Mouse (Mus musculus) kidney, embryonic 14.5 days (tissue): ENCODE results near the gene Gnao1. TPM values are rescaled to one million over a fixed set of nuclear protein-coding genes. Genes with fewer than 3 reads are reported as not detected.

ENCODE experiments used
- ATAC-seq: fragments of 200-750 bp; cut with Nextera tagmentation; 2 replicates; pipeline ENCODE4 v1.8.0; 2017; ENCODE audit warnings: moderate number of reproducible peaks, mild to moderate bottlenecking, moderate TSS enrichment, moderate library complexity; ENCODE audit not compliant: low FRiP score, low TSS enrichment
- H3K27ac ChIP-seq: fragments of 300-500 bp; sonication (generic); 2 replicates; pipeline ENCODE4 v1.5.1; 2014; ENCODE audit warnings: low read depth, mild to moderate bottlenecking, low read length, moderate library complexity, mixed read lengths
- H3K27me3 ChIP-seq: fragments of 300-500 bp; sonication (generic); 2 replicates; pipeline ENCODE4 v1.6.1; 2014; ENCODE audit warnings: mild to moderate bottlenecking, low read length; ENCODE audit not compliant: control insufficient read depth, insufficient read depth
- H3K36me3 ChIP-seq: fragments of 300-500 bp; sonication (generic); 2 replicates; pipeline ENCODE4 v1.6.1; 2014; ENCODE audit warnings: low read length, mixed read lengths; ENCODE audit not compliant: control insufficient read depth, insufficient read depth
- H3K4me1 ChIP-seq: fragments of 300-500 bp; sonication (generic); 2 replicates; pipeline ENCODE4 v1.6.1; 2014; ENCODE audit warnings: low read length, mixed read lengths; ENCODE audit not compliant: control insufficient read depth, insufficient read depth
- H3K4me2 ChIP-seq: fragments of 300-500 bp; sonication (generic); replicated peaks from 2 replicates; pipeline ENCODE4 v1.6.1; 2014; ENCODE audit warnings: low read depth, mild to moderate bottlenecking, low read length
- H3K4me3 ChIP-seq: fragments of 300-500 bp; sonication (generic); 2 replicates; pipeline ENCODE4 v1.5.1; 2014; ENCODE audit warnings: mild to moderate bottlenecking, low read length
- H3K9ac ChIP-seq: fragments of 300-500 bp; sonication (generic); 2 replicates; pipeline ENCODE4 v1.6.1; 2014; ENCODE audit warnings: low read depth, mild to moderate bottlenecking, low read length, moderate library complexity
- H3K9me3 ChIP-seq: fragments of 300-500 bp; sonication (generic); 2 replicates; pipeline ENCODE4 v1.6.1; 2016; ENCODE audit warnings: low read length; ENCODE audit not compliant: control insufficient read depth
- WGBS: fragments of 180-500 bp; shearing (Covaris S2); extraction: QIAGEN DNeasy Blood & Tissue Kit; methylation state at CpG from one replicate; pipeline ENCODE4 v1.1.7; 2014; 5-methylcytosine and 5-hydroxymethylcytosine counted together
- polyA plus RNA-seq: library from polyadenylated mRNA; unstranded; fragments of >200 nt; fragmentation: Nextera tagmentation; extraction: Ambion mirVana; gene quantifications from 2 replicates; pipeline ENCODE4 v1.2.1, GENCODE M21; 2014

Gene Gnao1
- polyA plus RNA-seq, result 1.9 and 2.3 TPM in 2 replicates

GRCm38 (mm10) chr8:93809686-93810027 lies at the start of gene Gnao1:
Gene Gnao1 (plus strand): TSS chr8:93809966.
- Histone ChIP-seq H3K9ac (peak within 1 kb of the TSS; percentile 62), H3K27ac (no peak within 1 kb of the TSS)

DNA sequence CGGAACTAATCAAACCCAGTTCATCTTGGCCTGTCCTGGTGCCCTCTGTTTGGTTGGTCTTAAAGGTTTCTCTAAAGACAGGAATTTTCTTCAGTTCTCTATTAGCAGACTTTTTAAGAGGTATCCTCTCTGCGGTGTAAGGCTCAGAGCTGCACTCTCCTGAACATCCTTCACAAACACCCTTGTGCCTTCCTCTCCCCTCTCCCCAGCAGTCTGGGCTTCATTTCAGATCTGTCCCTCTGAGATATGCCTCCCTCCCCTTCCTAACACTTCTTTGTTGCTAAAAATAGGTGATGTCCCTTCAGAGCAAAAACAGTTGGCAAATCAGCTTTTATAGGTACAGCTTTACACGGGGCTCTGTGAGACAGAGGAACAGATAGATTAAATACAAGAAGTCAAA lies 32.2 kb upstream of the Gnao1 start:
- Histone ChIP-seq H3K36me3 (no peaks in the 10 kb centered on the region), H3K4me3 (no peak overlapping the region), H3K9me3 (no peaks in the 10 kb centered on the region), H3K9ac (no peak overlapping the region), H3K27ac (no peak overlapping the region), H3K4me1 (no peaks in the 10 kb centered on the region), H3K27me3 (no peaks in the 10 kb centered on the region), H3K4me2 (no peak overlapping the region)
- WGBS, result 59% methylated on average over 3 of the region's 3 CpGs
- ATAC-seq, result no peak

More at GRCm38 (mm10) chr8:93809686-93810027, at the start of gene Gnao1:
- no peak for ATAC-seq
- Histone ChIP-seq H3K9me3 (no peaks in the 10 kb centered on the region), H3K4me3 (peak within 1 kb of the TSS; percentile 64), H3K36me3 (no peaks in the 10 kb centered on the region), H3K27me3 (peaks cover 30% of the 10 kb centered on the region), H3K4me1 (no peaks in the 10 kb centered on the region), H3K4me2 (peak within 1 kb of the TSS; percentile 83)
- 12% methylated on average over 9 of the region's 9 CpGs for WGBS

DNA sequence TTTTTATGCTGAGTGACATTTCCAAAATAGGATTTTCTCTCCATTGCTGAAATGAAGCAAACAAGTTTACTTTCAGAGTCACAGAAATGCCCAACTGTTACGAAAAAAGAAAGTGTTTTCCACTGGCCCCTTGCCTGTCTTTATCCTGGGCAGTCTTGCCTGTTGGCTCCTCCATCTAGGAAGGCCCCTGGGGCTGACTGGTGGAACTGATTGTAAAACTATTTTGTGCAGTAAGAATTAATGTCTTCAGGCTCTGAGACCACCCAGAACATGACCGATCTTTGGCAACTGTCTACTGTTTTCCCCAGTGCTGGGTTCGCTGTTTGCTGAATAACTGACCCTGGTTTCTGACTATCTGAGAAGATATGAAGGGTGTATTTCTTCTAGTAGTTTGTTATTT lies 540 bp upstream of the Gnao1 start:
- WGBS, result 78% methylated on average over 3 of the region's 3 CpGs

GRCm38 (mm10) chr8:93810028-93810858 lies 477 bp downstream of the Gnao1 start:
- H3K27me3 ChIP-seq, result peaks cover 30% of the 10 kb centered on the region
- H3K27ac ChIP-seq, result no peak overlapping the region
- no peaks in the 10 kb centered on the region for H3K4me1 ChIP-seq
- WGBS, result under 1% methylated on average over 30 of the region's 116 CpGs
- H3K9me3 ChIP-seq, result no peaks in the 10 kb centered on the region
- no peaks in the 10 kb centered on the region for H3K36me3 ChIP-seq
- H3K4me3 ChIP-seq, result peak overlapping the region; percentile 64
- H3K9ac ChIP-seq, result peak overlapping the region; percentile 62
- ATAC-seq, result peak; percentile 88
- peak overlapping the region; percentile 83 for H3K4me2 ChIP-seq

More for the DNA sequence above, 540 bp upstream of the Gnao1 start:
- Histone ChIP-seq H3K36me3 (no peaks in the 10 kb centered on the region), H3K4me2 (no peak overlapping the region), H3K27ac (no peak overlapping the region), H3K4me3 (no peak overlapping the region), H3K9ac (no peak overlapping the region), H3K4me1 (no peaks in the 10 kb centered on the region), H3K27me3 (peaks cover 30% of the 10 kb centered on the region), H3K9me3 (no peaks in the 10 kb centered on the region)
- ATAC-seq, result no peak

GRCm38 (mm10) chr8:93810859-93811602 lies 1.3 kb downstream of the Gnao1 start:
- peak overlapping the region; percentile 62 for H3K9ac ChIP-seq
- H3K4me3 ChIP-seq, result peak overlapping the region; percentile 64
- no peak overlapping the region for H3K27ac ChIP-seq
- peaks cover 30% of the 10 kb centered on the region for H3K27me3 ChIP-seq
- H3K4me2 ChIP-seq, result peak overlapping the region; percentile 83
- H3K4me1 ChIP-seq, result no peaks in the 10 kb centered on the region
- ATAC-seq, result no peak
- H3K36me3 ChIP-seq, result no peaks in the 10 kb centered on the region
- H3K9me3 ChIP-seq, result no peaks in the 10 kb centered on the region
- WGBS, result under 1% methylated on average over 39 of the region's 53 CpGs

GRCm38 (mm10) chr8:93811719-93812475 lies 2.1 kb downstream of the Gnao1 start:
- Histone ChIP-seq H3K9ac (no peak overlapping the region), H3K27me3 (peaks cover 30% of the 10 kb centered on the region), H3K36me3 (no peaks in the 10 kb centered on the region), H3K4me1 (no peaks in the 10 kb centered on the region), H3K4me3 (peak overlapping the region; percentile 64), H3K9me3 (no peaks in the 10 kb centered on the region), H3K27ac (no peak overlapping the region), H3K4me2 (peak overlapping the region; percentile 35; the same call in 1 of the 2 replicates)
- 14% methylated on average over 20 of the region's 20 CpGs for WGBS
- no peak for ATAC-seq

- WGBS, result 11% methylated on average over 35 of the region's 35 CpGs
- no peak for ATAC-seq
- H3K27me3 ChIP-seq, result peaks cover 30% of the 10 kb centered on the region
- H3K4me3 ChIP-seq, result peak overlapping the region; percentile 17
- H3K9me3 ChIP-seq, result no peaks in the 10 kb centered on the region
- no peaks in the 10 kb centered on the region for H3K4me1 ChIP-seq
- no peak overlapping the region for H3K27ac ChIP-seq
- no peaks in the 10 kb centered on the region for H3K36me3 ChIP-seq
- no peak overlapping the region for H3K9ac ChIP-seq
- H3K4me2 ChIP-seq, result peak overlapping the region; percentile 35
Observed at GRCm38 (mm10) chr8:93812566-93813404, 3.0 kb downstream of the Gnao1 start.

- Histone ChIP-seq H3K4me3 (peak overlapping the region; percentile 17; the same call in 1 of the 2 replicates), H3K9ac (no peak overlapping the region), H3K36me3 (no peaks in the 10 kb centered on the region), H3K4me1 (no peaks in the 10 kb centered on the region), H3K4me2 (peak overlapping the region; percentile 35), H3K9me3 (no peaks in the 10 kb centered on the region), H3K27ac (no peak overlapping the region), H3K27me3 (peaks cover 30% of the 10 kb centered on the region)
- 0% methylated on average over 26 of the region's 26 CpGs for WGBS
- ATAC-seq, result peak; percentile 95
Observed at GRCm38 (mm10) chr8:93813405-93813761, 3.6 kb downstream of the Gnao1 start.
